Mouse (Mus musculus) liver, postnatal 0 days (tissue): Measurements from ENCODE around the gene Btnl1.

Experiments used
- CTCF ChIP-seq: sonication (generic); IDR thresholded peaks from 2 replicates; pipeline ENCODE4 v1.5.1; 2016; ENCODE audit warnings: antibody characterized with exemption, low read depth
- EP300 ChIP-seq: IDR thresholded peaks from 2 replicates; pipeline ENCODE4 v1.6.1; 2016; ENCODE audit warnings: antibody characterized with exemption, low read depth, mild to moderate bottlenecking

DNA sequence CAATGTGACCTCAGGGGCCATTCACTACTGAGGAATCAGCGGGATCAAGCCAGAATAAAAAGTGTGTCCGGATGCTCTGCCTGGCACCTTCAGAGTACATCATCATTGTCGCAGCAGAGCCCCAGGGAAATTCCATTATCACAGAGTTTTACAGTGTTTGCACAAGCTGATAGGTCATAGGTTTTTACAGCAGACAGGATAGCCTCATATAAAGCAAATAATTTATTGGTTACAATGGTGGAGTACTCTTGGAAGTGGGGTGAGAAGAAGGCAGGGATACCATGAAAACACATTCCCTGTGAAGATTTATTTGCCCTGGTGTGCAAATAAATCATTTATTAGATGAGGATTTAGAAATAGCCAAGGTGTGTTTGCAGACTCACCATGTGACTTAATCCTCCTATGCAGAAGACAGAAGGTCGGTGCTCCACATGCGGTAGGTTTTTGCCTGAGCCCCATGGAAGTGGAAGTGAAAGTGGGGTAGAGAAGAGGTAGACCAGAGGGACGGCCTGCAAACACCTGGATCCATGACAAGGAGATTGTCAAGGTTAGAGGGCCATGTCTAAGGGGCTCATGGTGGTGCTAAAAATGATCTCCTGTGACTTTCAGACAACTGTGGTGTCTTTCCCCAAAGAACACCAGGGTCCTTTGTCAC, 3.8 kb upstream of the Btnl1 start:
- TF ChIP-seq CTCF (no peak), EP300 (no peak)
